Mouse (Mus musculus) urinary bladder, postnatal 0 days (tissue): ENCODE measurements around the gene Lrrc55. TPM values are rescaled to one million over a fixed set of nuclear protein-coding genes. Genes with fewer than 3 reads are reported as not detected.

Experiments used
- polyA plus RNA-seq: library from polyadenylated mRNA; unstranded; fragments of >200 nt; fragmentation: Nextera tagmentation; extraction: Ambion mirVana; gene quantifications from 2 replicates; pipeline ENCODE4 v1.2.1, GENCODE M21; 2015

The Lrrc55 gene
- 0.92 and 1.1 TPM in 2 replicates for polyA plus RNA-seq

GRCm38 (mm10) chr2:85196901-85197300, at the start of gene Lrrc55:
Gene Lrrc55, minus strand, starts transcription at chr2:85197197.

GRCm38 (mm10) chr2:85136089-85136488, 60.9 kb downstream of the Lrrc55 start, which contains the start of gene Aplnr:
Gene Aplnr, plus strand, starts transcription at chr2:85136225.

Other genes starting within 250 kb of the Lrrc55 start
- not detected in 2 replicates for gene Prg2, start 216.7 kb downstream of the Lrrc55 start, polyA plus RNA-seq
- not detected in 2 replicates for gene Prg3, start 209.0 kb downstream of the Lrrc55 start, polyA plus RNA-seq
- 87.3 and 97.7 TPM in 2 replicates for gene Ssrp1, start 160.0 kb downstream of the Lrrc55 start, polyA plus RNA-seq
- gene P2rx3, start 159.7 kb downstream of the Lrrc55 start, polyA plus RNA-seq = 0.10 and 0.25 TPM in 2 replicates
- 33.8 and 45.0 TPM in 2 replicates for gene Tnks1bp1, start 149.2 kb downstream of the Lrrc55 start, polyA plus RNA-seq
- gene Aplnr, start 61.0 kb downstream of the Lrrc55 start, polyA plus RNA-seq = 10.4 and 12.2 TPM in 2 replicates
- gene Olfr987, start 142.1 kb upstream of the Lrrc55 start, polyA plus RNA-seq = not detected in 2 replicates
- not detected in 2 replicates for gene Olfr988, start 166.0 kb upstream of the Lrrc55 start, polyA plus RNA-seq
- not detected in 2 replicates for gene Olfr992, start 212.3 kb upstream of the Lrrc55 start, polyA plus RNA-seq
- gene Olfr993, start 217.7 kb upstream of the Lrrc55 start, polyA plus RNA-seq = not detected in 2 replicates
- gene Olfr994, start 239.3 kb upstream of the Lrrc55 start, polyA plus RNA-seq = not detected in 2 replicates
- gene Olfr995, start 246.4 kb upstream of the Lrrc55 start, polyA plus RNA-seq = not detected in 2 replicates